Mouse (Mus musculus) cerebellum, adult (tissue): ENCODE measurements around the gene Clec2e.

Source experiments
- ATAC-seq: cut with Nextera tagmentation; 2 replicates; pipeline ENCODE4 v1.9.2; 2017; ENCODE audit warnings: mild to moderate bottlenecking, moderate library complexity, mixed read lengths; ENCODE audit not compliant: insufficient number of reproducible peaks, low FRiP score, low TSS enrichment

Gene Clec2e

DNA sequence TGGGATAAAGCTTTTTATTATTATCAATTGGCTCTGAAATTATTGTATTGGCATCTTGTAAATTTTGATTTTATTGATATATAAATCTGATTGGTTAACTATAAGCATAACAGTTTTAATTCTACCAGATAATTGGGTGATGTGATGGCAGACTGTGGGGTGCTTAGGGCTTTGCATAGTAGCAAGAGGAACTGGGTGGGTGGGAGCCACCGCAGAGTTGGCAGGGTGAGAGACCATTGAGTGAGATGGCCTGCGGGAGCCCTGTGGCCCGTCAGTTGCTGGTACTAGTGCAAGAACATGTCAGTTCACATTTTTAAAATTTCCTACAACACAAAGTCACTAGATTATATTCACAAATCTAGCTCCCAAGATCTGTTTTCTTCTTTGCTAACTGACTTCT lies 34.9 kb downstream of the Clec2e start:
- ATAC-seq: no peak

GRCm38 (mm10) chr6:129065407-129065806 lies 35.3 kb downstream of the Clec2e start:
- no peak for ATAC-seq

- ATAC-seq: no peak
Measured at GRCm38 (mm10) chr6:129058013-129058412, 42.7 kb downstream of the Clec2e start.

DNA sequence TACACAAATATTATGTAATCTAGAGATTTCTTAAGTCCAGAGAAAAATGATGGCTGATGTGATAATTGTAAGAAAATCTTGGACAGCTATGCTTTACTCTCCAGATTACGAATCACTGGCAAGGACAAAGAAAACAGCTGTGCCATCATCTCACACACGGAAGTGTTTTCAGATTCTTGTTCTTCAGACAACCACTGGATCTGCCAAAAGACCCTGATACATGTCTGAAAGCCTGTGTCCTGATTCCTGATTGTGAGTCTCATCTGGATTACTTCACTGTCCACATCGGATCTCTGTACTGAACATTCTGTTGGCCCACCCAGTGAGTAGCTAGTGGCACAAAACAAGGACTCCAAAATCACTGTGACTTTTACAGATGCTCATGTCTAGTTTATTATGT lies 44.5 kb downstream of the Clec2e start:
- ATAC-seq: no peak

DNA sequence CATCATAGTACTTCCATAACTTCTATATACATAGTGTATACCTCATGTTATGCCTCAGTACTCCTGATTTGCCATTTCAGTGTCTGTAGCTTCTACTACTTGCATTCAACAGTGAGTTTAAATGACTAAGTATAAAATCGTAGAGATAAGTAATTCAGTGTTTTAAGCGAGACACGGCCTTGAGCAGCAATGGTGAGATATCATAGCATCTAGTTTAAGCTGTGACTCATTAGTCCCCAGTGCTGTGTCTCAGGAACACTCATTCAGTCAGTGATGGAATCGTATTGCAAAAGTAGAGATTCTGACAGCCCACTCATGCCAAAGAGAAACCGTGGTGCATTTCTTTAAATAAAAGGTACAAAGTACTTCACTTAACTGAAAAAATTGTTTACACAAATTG lies 49.0 kb downstream of the Clec2e start:
- ATAC-seq: no peak

DNA sequence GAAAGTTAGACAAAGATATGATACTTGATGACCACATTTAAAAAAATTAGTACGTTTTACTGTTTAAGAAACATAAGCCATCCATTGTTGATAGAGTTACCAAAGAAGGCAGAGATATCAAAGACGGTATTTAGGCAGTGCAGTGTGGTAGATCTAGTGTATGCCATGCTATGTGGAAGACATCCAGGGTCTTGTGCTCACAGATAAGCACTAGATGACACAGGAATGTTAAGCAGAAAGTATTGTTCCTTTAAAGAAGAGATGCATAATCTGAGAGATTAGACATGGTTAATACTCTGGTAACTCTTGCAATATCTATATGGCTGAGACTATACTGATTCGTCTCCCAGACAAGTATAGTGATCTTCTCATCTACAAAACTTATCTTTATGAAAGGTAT lies 49.6 kb downstream of the Clec2e start:
- ATAC-seq: no peak

GRCm38 (mm10) chr6:129049596-129050251 lies 51.0 kb downstream of the Clec2e start:
- ATAC-seq: no peak

GRCm38 (mm10) chr6:129048857-129049473 lies 51.7 kb downstream of the Clec2e start:
- ATAC-seq: peak; percentile 15; the same call in 1 of the 2 replicates

DNA sequence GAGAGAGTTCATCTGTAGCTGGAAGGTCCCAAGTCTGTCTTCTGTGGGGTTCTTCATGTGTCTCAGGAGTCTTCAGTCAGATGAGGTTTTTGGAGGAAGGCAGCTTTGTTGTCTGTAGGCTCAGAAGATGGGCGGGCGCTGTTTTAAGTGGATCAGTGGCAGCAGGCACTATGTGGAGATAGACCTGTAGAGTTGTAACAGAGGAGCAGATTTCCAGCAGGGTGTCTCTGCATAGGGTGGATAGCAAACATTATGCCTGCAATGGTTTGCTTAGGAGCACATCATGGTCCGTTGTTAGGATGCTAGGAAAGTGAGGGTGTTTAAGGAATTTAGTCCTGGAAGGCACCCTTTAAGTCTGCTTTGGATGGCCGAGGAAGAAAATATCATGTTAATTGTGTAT lies 52.3 kb downstream of the Clec2e start:
- ATAC-seq: no peak

DNA sequence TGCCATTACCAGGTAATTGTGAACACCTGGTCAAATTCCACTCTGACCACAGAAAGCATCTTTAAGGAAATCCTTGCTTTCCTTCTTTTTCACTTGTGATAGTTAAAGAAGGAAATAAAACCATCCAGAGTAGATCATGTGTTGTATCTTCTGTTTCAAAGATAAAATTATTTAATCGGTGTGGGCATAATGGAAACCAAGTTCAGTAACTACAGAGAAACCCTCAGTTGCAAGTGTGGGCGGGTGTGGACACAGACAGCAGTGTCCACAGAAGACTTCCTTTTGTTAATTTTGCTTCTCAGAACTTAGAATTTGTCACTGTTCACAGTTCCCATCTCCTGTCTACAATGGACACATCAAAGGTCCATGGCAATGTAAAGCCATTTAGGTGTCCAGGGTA lies 55.1 kb downstream of the Clec2e start, which contains the start of gene Klrb1f:
Gene Klrb1f (plus strand): TSS at position 301 of the 400 bp plus-strand sequence.
- ATAC-seq: no peak

DNA sequence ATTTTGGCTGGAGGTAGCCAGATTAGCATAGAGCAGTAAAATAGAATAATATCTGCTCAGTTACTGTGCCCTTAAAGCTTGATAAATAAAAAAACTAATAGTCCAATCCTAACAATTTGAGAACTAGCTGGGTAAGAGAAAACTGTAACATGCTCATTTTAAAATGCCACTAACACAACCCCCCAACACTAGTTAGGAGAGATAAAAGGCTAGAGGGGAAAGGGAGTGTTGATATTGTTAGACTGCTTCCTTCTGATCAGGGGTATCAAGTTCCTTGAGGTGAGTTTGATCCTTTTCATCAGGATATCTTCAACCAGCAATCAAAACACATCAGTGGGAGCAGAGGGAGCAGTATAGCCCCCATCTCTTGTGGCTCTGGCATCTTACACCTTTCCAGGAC lies 58.2 kb downstream of the Clec2e start:
- no peak for ATAC-seq
